Mouse (Mus musculus): ENCODE results near the gene Slc4a11. TPM values are rescaled to one million over a fixed set of nuclear protein-coding genes. Genes with fewer than 3 reads are reported as not detected.
A peak's percentile ranks its signal among the peaks of the same experiment; 100 is the strongest.

The Slc4a11 gene
- polyA plus RNA-seq, 1 experiment, result 3.5 TPM

DNA sequence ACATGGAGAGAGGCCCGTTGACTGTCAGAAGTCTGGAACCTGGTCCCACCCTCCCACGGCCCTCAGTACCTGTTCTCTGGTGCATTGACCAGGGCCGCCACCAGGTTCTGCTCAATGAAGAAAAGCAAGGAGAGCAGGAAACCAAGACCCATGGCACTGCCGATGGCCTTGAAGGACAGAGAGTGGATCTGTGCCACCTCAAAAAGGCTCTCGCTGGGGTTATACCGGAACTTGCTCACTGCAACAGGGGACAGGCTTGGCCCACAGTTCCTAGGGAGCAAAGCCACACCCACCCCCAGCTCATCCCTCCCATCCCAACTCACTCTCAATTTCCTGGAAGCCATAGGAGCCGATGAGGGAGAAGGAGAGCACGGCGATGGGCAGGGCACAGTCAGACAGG lies 11.9 kb downstream of the Slc4a11 start:
- peaks cover 7% of the 10 kb centered on the region; the same call in 1 of the 2 replicates for H3K4me1 ChIP-seq (ENCODE audit: control insufficient read depth, insufficient read depth, low read length)
- no peak for TF ChIP-seq POLR2A (IDR thresholded peaks at IDR 0.05; ENCODE audit: low read depth, low read length)
- TF ChIP-seq CTCF (IDR thresholded peaks at IDR 0.05; ENCODE audit: borderline replicate concordance, insufficient read depth, low read length), result no peak
- H3K27ac ChIP-seq (ENCODE audit: insufficient read depth, low read length), result no peak overlapping the region
- no peak overlapping the region for H3K4me3 ChIP-seq (ENCODE audit: insufficient read depth, low read length)

DNA sequence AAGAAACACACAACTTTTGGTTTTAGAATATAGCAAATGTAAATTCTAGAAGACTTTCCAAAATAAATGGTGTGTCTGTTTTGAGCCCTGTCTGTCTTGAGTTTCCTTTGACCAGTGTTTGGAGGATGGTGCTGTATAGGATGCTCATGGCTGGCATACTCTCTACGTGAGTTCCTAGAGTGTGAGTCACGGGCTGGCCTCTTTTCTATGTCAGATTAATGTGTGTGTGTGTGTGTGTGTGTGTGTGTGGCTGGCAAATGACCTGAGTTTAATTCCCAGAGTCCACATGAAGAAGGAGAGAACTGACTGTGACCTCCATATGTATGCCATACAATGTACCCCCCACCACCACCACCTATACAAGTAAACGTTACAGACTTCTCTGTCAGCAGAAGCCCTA lies 15.8 kb downstream of the Slc4a11 start:
- Histone ChIP-seq H3K4me3 (ENCODE audit: insufficient read depth, low read length) (no peak overlapping the region), H3K27ac (ENCODE audit: insufficient read depth, low read length) (no peak overlapping the region), H3K4me1 (ENCODE audit: control insufficient read depth, insufficient read depth, low read length) (no peaks in the 10 kb centered on the region)
- no peak for TF ChIP-seq POLR2A (IDR thresholded peaks at IDR 0.05; ENCODE audit: low read depth, low read length)
- no peak for TF ChIP-seq CTCF (IDR thresholded peaks at IDR 0.05; ENCODE audit: borderline replicate concordance, insufficient read depth, low read length)

DNA sequence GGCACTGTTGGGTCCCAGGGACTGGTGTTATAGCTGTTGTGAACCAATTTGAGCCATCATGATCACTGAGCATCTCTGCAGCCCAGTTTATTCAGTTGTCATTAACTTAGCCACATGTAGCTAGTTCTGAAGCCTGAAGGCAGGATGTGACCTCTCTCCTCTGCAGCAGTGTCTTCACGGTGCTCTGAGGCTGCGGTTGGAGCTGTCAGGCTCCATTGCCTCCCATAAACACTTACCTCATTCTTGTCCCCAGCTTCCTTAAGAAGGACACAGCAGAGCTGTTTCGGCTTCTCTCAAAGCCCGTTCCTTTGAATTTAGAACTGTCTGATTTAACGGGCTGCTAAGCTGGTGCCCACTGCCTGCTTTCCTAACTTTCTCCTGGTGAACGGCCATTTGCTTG lies 17.4 kb downstream of the Slc4a11 start:
- H3K4me3 ChIP-seq (ENCODE audit: insufficient read depth, low read length), result no peak overlapping the region

DNA sequence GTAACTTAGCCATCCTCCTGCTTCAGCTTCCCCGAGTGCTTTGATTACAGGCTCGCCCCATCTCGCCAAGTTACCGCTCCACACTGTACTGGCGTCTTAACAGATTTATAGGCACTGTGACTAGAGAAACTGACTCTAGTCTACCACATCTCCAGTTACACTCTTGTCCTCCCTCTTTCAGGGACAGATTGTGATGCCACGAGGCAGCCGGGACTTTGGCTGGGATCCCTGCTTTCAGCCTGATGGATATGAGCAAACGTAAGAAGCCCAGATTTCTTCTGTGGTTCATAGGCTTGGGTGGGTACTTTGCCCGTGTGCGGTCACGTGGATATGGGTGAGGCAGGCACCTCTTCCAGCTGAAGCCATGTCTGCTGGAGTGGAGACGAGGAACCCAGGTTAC lies 18.2 kb downstream of the Slc4a11 start:
- no peak overlapping the region for H3K4me3 ChIP-seq (ENCODE audit: insufficient read depth, low read length)
- H3K27ac ChIP-seq (ENCODE audit: insufficient read depth, low read length), result no peak overlapping the region
- TF ChIP-seq POLR2A (IDR thresholded peaks at IDR 0.05; ENCODE audit: low read depth, low read length), result no peak
- no peaks in the 10 kb centered on the region for H3K4me1 ChIP-seq (ENCODE audit: control insufficient read depth, insufficient read depth, low read length)

More for the DNA sequence above, 17.4 kb downstream of the Slc4a11 start:
- no peak overlapping the region for H3K27ac ChIP-seq (ENCODE audit: insufficient read depth, low read length)
- TF ChIP-seq POLR2A (IDR thresholded peaks at IDR 0.05; ENCODE audit: low read depth, low read length) (no peak), CTCF (IDR thresholded peaks at IDR 0.05; ENCODE audit: borderline replicate concordance, insufficient read depth, low read length) (no peak)
- no peaks in the 10 kb centered on the region for H3K4me1 ChIP-seq (ENCODE audit: control insufficient read depth, insufficient read depth, low read length)

DNA sequence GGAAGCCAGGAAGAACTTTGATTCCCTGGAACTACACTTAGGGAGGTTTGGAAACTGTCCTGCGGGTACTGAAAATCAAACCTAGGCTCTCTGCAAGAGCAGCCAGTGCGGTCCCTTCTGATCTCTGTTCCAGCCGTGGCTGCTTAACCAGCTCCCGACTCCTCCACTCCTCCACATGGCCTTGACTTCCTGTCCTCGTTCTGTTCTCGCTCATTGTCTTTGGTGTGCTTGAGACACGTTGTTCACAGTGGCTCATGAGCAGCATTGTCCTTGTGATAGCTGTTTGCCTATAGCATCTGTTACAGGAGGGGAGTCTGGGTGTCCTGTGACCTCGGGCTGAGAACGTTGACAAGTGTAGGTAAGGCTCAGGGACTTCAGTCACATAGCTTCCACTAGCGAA lies 20.1 kb downstream of the Slc4a11 start:
- Histone ChIP-seq H3K4me3 (ENCODE audit: insufficient read depth, low read length) (no peak overlapping the region), H3K4me1 (ENCODE audit: control insufficient read depth, insufficient read depth, low read length) (no peaks in the 10 kb centered on the region), H3K27ac (ENCODE audit: insufficient read depth, low read length) (no peak overlapping the region)
- TF ChIP-seq CTCF (IDR thresholded peaks at IDR 0.05; ENCODE audit: borderline replicate concordance, insufficient read depth, low read length), result no peak
- no peak for TF ChIP-seq POLR2A (IDR thresholded peaks at IDR 0.05; ENCODE audit: low read depth, low read length)

GRCm38 (mm10) chr2:130667559-130667958 lies 29.8 kb downstream of the Slc4a11 start, which contains the start of gene Itpa:
Itpa (plus strand) TSS chr2:130667610.
- TF ChIP-seq CTCF (IDR thresholded peaks at IDR 0.05; ENCODE audit: borderline replicate concordance, insufficient read depth, low read length), result peak; percentile 24; the same call in 1 of the 2 replicates
- peak; percentile 87 for TF ChIP-seq POLR2A (IDR thresholded peaks at IDR 0.05; ENCODE audit: low read depth, low read length)
- H3K27ac ChIP-seq (ENCODE audit: insufficient read depth, low read length), result peak within 1 kb of the TSS; percentile 37
- H3K4me3 ChIP-seq (ENCODE audit: insufficient read depth, low read length), result peak within 1 kb of the TSS; percentile 92
- H3K4me1 ChIP-seq (ENCODE audit: control insufficient read depth, insufficient read depth, low read length), result peaks cover 7% of the 10 kb centered on the region

DNA sequence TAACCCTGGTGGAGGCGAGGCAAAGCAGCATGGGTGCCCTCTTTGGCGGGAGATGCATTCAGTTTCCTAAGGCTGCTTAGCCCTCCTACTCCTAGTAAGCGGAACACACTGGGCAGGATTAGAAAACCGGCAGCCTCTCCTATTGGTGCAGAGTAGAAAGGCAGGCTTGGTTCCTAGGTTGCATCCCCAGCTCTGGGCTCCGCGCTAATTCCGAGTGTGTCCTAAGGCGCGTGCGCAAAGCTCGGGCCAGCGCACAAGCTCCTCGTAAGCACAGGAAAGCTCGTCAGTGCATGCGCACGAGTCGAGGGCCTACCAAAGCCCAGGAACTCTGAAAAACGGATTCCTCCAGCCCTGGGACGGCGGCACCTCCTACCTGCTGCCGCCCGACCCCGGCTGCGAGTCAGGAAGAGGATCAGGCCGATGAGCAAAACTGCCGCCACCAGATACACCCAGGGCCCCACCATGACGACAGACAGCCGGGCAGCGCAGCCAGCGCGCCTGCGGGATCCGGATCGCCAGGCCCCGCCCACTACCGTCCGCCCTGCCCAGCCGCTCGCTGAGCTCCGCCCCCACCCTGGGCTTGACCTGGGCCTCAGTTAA lies 33.1 kb downstream of the Slc4a11 start, which contains the start of gene Ddrgk1:
Ddrgk1 (minus strand) TSS at position 558 of the 600 bp plus-strand sequence.
- Histone ChIP-seq H3K4me3 (ENCODE audit: insufficient read depth, low read length) (peak within 1 kb of the TSS; percentile 49), H3K4me1 (ENCODE audit: control insufficient read depth, insufficient read depth, low read length) (peaks cover 7% of the 10 kb centered on the region), H3K27ac (ENCODE audit: insufficient read depth, low read length) (peak within 1 kb of the TSS; percentile 96)
- no peak for TF ChIP-seq CTCF (IDR thresholded peaks at IDR 0.05; ENCODE audit: borderline replicate concordance, insufficient read depth, low read length)
- peak; percentile 81; the same call in 1 of the 2 replicates for TF ChIP-seq POLR2A (IDR thresholded peaks at IDR 0.05; ENCODE audit: low read depth, low read length)

- Histone ChIP-seq H3K4me3 (ENCODE audit: insufficient read depth, low read length) (peak overlapping the region; percentile 37), H3K27ac (ENCODE audit: insufficient read depth, low read length) (no peak overlapping the region), H3K4me1 (ENCODE audit: control insufficient read depth, insufficient read depth, low read length) (peaks cover 7% of the 10 kb centered on the region)
- TF ChIP-seq POLR2A (IDR thresholded peaks at IDR 0.05; ENCODE audit: low read depth, low read length) (no peak), CTCF (IDR thresholded peaks at IDR 0.05; ENCODE audit: borderline replicate concordance, insufficient read depth, low read length) (no peak)
Measured at GRCm38 (mm10) chr2:130663342-130663741, 34.0 kb downstream of the Slc4a11 start.

DNA sequence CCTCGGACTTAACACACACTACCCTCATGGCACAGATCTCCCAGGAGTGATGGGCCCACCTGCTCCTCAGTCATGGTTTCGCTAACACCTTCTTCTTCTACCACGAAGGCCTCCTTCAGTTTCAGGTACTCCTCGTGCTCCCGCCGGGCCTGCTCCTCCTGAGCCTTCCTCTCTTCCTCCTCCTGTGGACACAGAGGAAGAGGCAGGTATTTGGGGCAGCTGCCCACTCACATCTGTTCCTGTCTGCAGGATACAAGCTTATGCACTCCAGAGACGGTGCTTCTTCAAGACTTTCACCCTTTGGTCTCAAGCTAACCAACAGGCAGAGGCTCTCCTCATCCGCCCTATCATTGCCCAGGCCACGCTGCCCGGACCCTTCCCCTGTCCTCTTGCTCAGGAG lies 38.8 kb downstream of the Slc4a11 start:
- no peak overlapping the region for H3K4me3 ChIP-seq (ENCODE audit: insufficient read depth, low read length)
- TF ChIP-seq CTCF (IDR thresholded peaks at IDR 0.05; ENCODE audit: borderline replicate concordance, insufficient read depth, low read length) (no peak), POLR2A (IDR thresholded peaks at IDR 0.05; ENCODE audit: low read depth, low read length) (no peak)
- H3K27ac ChIP-seq (ENCODE audit: insufficient read depth, low read length), result no peak overlapping the region
- H3K4me1 ChIP-seq (ENCODE audit: control insufficient read depth, insufficient read depth, low read length), result peaks cover 3% of the 10 kb centered on the region; the same call in 1 of the 2 replicates

- H3K4me3 ChIP-seq (ENCODE audit: insufficient read depth, low read length), result no peak overlapping the region
- TF ChIP-seq CTCF (IDR thresholded peaks at IDR 0.05; ENCODE audit: borderline replicate concordance, insufficient read depth, low read length), result no peak
- no peak for TF ChIP-seq POLR2A (IDR thresholded peaks at IDR 0.05; ENCODE audit: low read depth, low read length)
- H3K27ac ChIP-seq (ENCODE audit: insufficient read depth, low read length), result no peak overlapping the region
- no peaks in the 10 kb centered on the region for H3K4me1 ChIP-seq (ENCODE audit: control insufficient read depth, insufficient read depth, low read length)
Measured at GRCm38 (mm10) chr2:130657541-130657940, 39.8 kb downstream of the Slc4a11 start.

Data from embryonic fibroblast, embryonic 13.5 days (primary cell).